Mouse (Mus musculus) liver, adult 2 months (tissue): ENCODE measurements around the gene Mybpc1.

Source experiments
- CTCF ChIP-seq: fragments of 200-500 bp; IDR thresholded peaks from 2 replicates; pipeline ENCODE4 v1.5.1; 2011; ENCODE audit warnings: low read depth, low read length, control low read depth
- POLR2A ChIP-seq: fragments of 200-500 bp; IDR thresholded peaks from 2 replicates; pipeline ENCODE4 v1.6.1; 2011; ENCODE audit warnings: low read length, control low read depth; ENCODE audit not compliant: insufficient read depth; ENCODE audit errors: extremely low read depth

- TF ChIP-seq CTCF: no peak
- no peak for TF ChIP-seq POLR2A
These were observed 103.6 kb downstream of the Mybpc1 start for GRCm38 (mm10) chr10:88501370-88501769.
